Mouse (Mus musculus): ENCODE data around the gene Yrdc.

The Yrdc gene

GRCm38 (mm10) chr4:124850261-124850913, at the start of gene Yrdc:
Yrdc (plus strand) TSS chr4:124850679.
- peak; percentile 96 for DNase-seq (ENCODE audit: low read depth, low spot score)

GRCm38 (mm10) chr4:124801552-124802308, 48.7 kb upstream of the Yrdc start, which contains the start of gene Mtf1:
Mtf1 (plus strand) TSS chr4:124802104.
- DNase-seq (ENCODE audit: low read depth, low spot score): peak; percentile 91

GRCm38 (mm10) chr4:124802309-124803260, 47.9 kb upstream of the Yrdc start:
- DNase-seq (ENCODE audit: low read depth, low spot score): peak; percentile 98

GRCm38 (mm10) chr4:124803406-124803805, 47.1 kb upstream of the Yrdc start:
- DNase-seq (ENCODE audit: low read depth, low spot score): peak; percentile 67

GRCm38 (mm10) chr4:124808511-124808910, 42.0 kb upstream of the Yrdc start:
- no peak for DNase-seq (ENCODE audit: low read depth, low spot score)

GRCm38 (mm10) chr4:124809136-124809883, 41.2 kb upstream of the Yrdc start:
- no peak for DNase-seq (ENCODE audit: low read depth, low spot score)

GRCm38 (mm10) chr4:124810056-124810455, 40.4 kb upstream of the Yrdc start:
- no peak for DNase-seq (ENCODE audit: low read depth, low spot score)

- DNase-seq (ENCODE audit: low read depth, low spot score): no peak
Measured at GRCm38 (mm10) chr4:124811347-124811975, 39.0 kb upstream of the Yrdc start.

GRCm38 (mm10) chr4:124815901-124816300, 34.6 kb upstream of the Yrdc start:
- DNase-seq (ENCODE audit: low read depth, low spot score): no peak

GRCm38 (mm10) chr4:124817803-124818202, 32.7 kb upstream of the Yrdc start:
- peak; percentile 33 for DNase-seq (ENCODE audit: low read depth, low spot score)

- no peak for DNase-seq (ENCODE audit: low read depth, low spot score)
Measured at GRCm38 (mm10) chr4:124818832-124819231, 31.6 kb upstream of the Yrdc start.

- DNase-seq (ENCODE audit: low read depth, low spot score): no peak
Measured at GRCm38 (mm10) chr4:124824967-124825366, 25.5 kb upstream of the Yrdc start.

GRCm38 (mm10) chr4:124825371-124825965, 25.0 kb upstream of the Yrdc start:
- no peak for DNase-seq (ENCODE audit: low read depth, low spot score)

GRCm38 (mm10) chr4:124829671-124830070, 20.8 kb upstream of the Yrdc start:
- DNase-seq (ENCODE audit: low read depth, low spot score): no peak

- no peak for DNase-seq (ENCODE audit: low read depth, low spot score)
Measured at GRCm38 (mm10) chr4:124832796-124833195, 17.7 kb upstream of the Yrdc start.

- no peak for DNase-seq (ENCODE audit: low read depth, low spot score)
Measured at GRCm38 (mm10) chr4:124838035-124838700, 12.3 kb upstream of the Yrdc start.

GRCm38 (mm10) chr4:124840998-124841397, 9.5 kb upstream of the Yrdc start:
- DNase-seq (ENCODE audit: low read depth, low spot score): peak; percentile 36

GRCm38 (mm10) chr4:124843493-124843892, 7.0 kb upstream of the Yrdc start:
- peak; percentile 53 for DNase-seq (ENCODE audit: low read depth, low spot score)

GRCm38 (mm10) chr4:124847573-124847972, 2.9 kb upstream of the Yrdc start:
- DNase-seq (ENCODE audit: low read depth, low spot score): peak; percentile 75
